Comparison of ENCODE assay signal across 8 mouse cellular contexts in the genomic region with DNA sequence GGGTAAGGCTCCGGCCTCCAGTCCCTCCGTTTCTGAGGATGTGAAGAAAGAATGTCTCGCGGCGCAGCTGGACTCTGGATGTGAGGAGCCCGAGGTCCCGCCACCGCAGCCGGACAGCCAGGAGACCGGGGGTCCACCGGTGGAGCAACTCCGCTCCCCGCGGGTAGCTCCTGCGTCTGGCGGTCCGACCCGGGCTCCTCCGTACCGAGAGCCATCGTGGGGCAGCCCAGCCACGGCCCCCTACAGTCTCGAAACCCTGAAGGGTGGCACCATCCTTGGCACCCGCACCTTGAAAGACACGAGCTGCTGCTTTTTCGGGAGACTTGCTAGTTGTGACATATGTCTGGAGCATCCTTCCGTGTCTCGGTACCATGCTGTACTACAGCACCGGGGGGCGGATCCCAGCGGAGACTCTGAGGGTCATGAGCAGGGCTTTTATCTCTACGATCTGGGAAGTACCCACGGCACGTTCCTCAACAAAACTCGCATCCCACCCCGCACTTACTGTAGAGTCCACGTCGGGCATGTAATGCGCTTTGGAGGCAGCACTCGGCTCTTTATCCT. TPM values are rescaled to one million over a fixed set of nuclear protein-coding genes. Genes with fewer than 3 reads are reported as not detected.
DNase-seq lines count a peak whose midpoint lies in the region; ATAC-seq and TF ChIP-seq lines count a peak whose summit lies in the region.

No protein-coding gene starts in this region.

- no peak for TF ChIP-seq POLR2A in heart, adult 2 months (IDR thresholded peaks at IDR 0.05; ENCODE audit: insufficient read depth, low read depth, low read length)
- no peak for TF ChIP-seq POLR2A in limb, embryonic 14.5 days (IDR thresholded peaks at IDR 0.05; ENCODE audit: borderline replicate concordance, extremely low read depth, insufficient read depth, insufficient read length)
- TF ChIP-seq POLR2A in olfactory bulb, adult 2 months (IDR thresholded peaks at IDR 0.05; ENCODE audit: insufficient read depth, low read depth, low read length) = no peak

- H3K36me3 ChIP-seq in heart, adult 2 months (ENCODE audit: control insufficient read depth, insufficient read depth, low read length) = peaks cover 6% of the 10 kb centered on the region
- peaks cover 44% of the 10 kb centered on the region for H3K36me3 ChIP-seq in forebrain, embryonic 10.5 days (replicated peaks)
- peaks cover 43% of the 10 kb centered on the region for H3K36me3 ChIP-seq in limb, embryonic 14.5 days (ENCODE audit: control insufficient read depth, insufficient read depth, low read length)

- peak overlapping the region; percentile 100 for H3K4me3 ChIP-seq in heart, adult 2 months
- peak overlapping the region; percentile 81 for H3K4me3 ChIP-seq in forebrain, embryonic 10.5 days
- H3K4me3 ChIP-seq in limb, embryonic 14.5 days (replicated peaks; ENCODE audit: low read length) = peak overlapping the region; percentile 86
- H3K4me3 ChIP-seq in olfactory bulb, adult 2 months (ENCODE audit: insufficient read depth, low read depth, low read length) = peak overlapping the region; percentile 85

- no peak for TF ChIP-seq EP300 in heart, adult 2 months (IDR thresholded peaks at IDR 0.05; ENCODE audit: insufficient read depth, low read depth, low read length)

- WGBS in heart, adult 2 months = 2% methylated on average over 40 of the region's 40 CpGs
- WGBS in forebrain, embryonic 10.5 days = 4% methylated on average over 40 of the region's 40 CpGs
- 3% methylated on average over 40 of the region's 40 CpGs for WGBS in limb, embryonic 14.5 days
- 3% methylated on average over 40 of the region's 40 CpGs for WGBS in olfactory bulb, adult 2 months

- peak; percentile 17 for ATAC-seq in CD4-positive, CD25-positive, alpha-beta regulatory T cell, adult 4 months
- 0 out of 2 replicates have a peak, but pooled peaks have one; percentile 6 for ATAC-seq in limb, embryonic 14.5 days (ENCODE audit: low FRiP score, low read depth)

- DNase-seq in heart, adult 2 months = no peak
- no peak for DNase-seq in heart, postnatal 25 days (ENCODE audit: low spot score)
- DNase-seq in forebrain, embryonic 10.5 days (ENCODE audit: extremely low spot score, low spot score) = no peak
- no peak for DNase-seq in limb, embryonic 14.5 days (ENCODE audit: low spot score)
- no peak for DNase-seq in ovary, adult 18-20 months (ENCODE audit: low spot score)
- DNase-seq in cerebellum, adult 9-10 months = no peak

- H3K4me2 ChIP-seq in limb, embryonic 14.5 days (replicated peaks; ENCODE audit: low read depth, low read length, severe bottlenecking) = peak overlapping the region; percentile 85

- H3K27me3 ChIP-seq in heart, adult 2 months (ENCODE audit: control insufficient read depth, insufficient read depth, low read length) = no peaks in the 10 kb centered on the region
- no peaks in the 10 kb centered on the region for H3K27me3 ChIP-seq in forebrain, embryonic 10.5 days (ENCODE audit: poor library complexity, severe bottlenecking)
- H3K27me3 ChIP-seq in limb, embryonic 14.5 days (ENCODE audit: control insufficient read depth, insufficient read depth, low read length) = no peaks in the 10 kb centered on the region

- no peak for TF ChIP-seq CTCF in heart, adult 2 months (IDR thresholded peaks at IDR 0.05)
- no peak for TF ChIP-seq CTCF in olfactory bulb, adult 2 months (IDR thresholded peaks at IDR 0.05; ENCODE audit: insufficient read depth, low read depth, low read length)

- intact Hi-C loops in heart, adult 2 months (cut with DNase I) = loop anchor here (2.0 kb wide), 1 partner anchor 32 kb away; a partner anchor contains a TSS
- intact Hi-C loops in heart, postnatal 25 days (cut with DNase I) = no loop called here

- H3K4me1 ChIP-seq in heart, adult 2 months (ENCODE audit: control insufficient read depth, insufficient read depth, low read length) = peaks cover 1% of the 10 kb centered on the region; the same call in 1 of the 2 replicates
- H3K4me1 ChIP-seq in forebrain, embryonic 10.5 days = peaks cover 22% of the 10 kb centered on the region
- H3K4me1 ChIP-seq in limb, embryonic 14.5 days (ENCODE audit: control insufficient read depth, insufficient read depth, low read length) = peaks cover 11% of the 10 kb centered on the region
- peaks cover 9% of the 10 kb centered on the region; the same call in 1 of the 2 replicates for H3K4me1 ChIP-seq in olfactory bulb, adult 2 months (ENCODE audit: control insufficient read depth, insufficient read depth, low read length)

- H3K9ac ChIP-seq in heart, adult 2 months (ENCODE audit: low read depth, low read length) = peak overlapping the region; percentile 75
- peak overlapping the region; percentile 84 for H3K9ac ChIP-seq in limb, embryonic 14.5 days (ENCODE audit: low read depth, low read length, severe bottlenecking)

- peaks cover 3% of the 10 kb centered on the region for H3K79me2 ChIP-seq in heart, adult 2 months (replicated peaks; ENCODE audit: control insufficient read depth, insufficient read depth, low read length)

- H3K27ac ChIP-seq in heart, adult 2 months = peak overlapping the region; percentile 87
- peak overlapping the region; percentile 93 for H3K27ac ChIP-seq in forebrain, embryonic 10.5 days
- H3K27ac ChIP-seq in limb, embryonic 14.5 days (replicated peaks; ENCODE audit: low read depth, low read length) = 0 out of 2 replicates have a peak overlapping the region, but pooled peaks have one; percentile 82
- no peak overlapping the region for H3K27ac ChIP-seq in olfactory bulb, adult 2 months (ENCODE audit: insufficient read depth, low read depth, low read length)

- H3K9me3 ChIP-seq in forebrain, embryonic 10.5 days = no peaks in the 10 kb centered on the region
- no peaks in the 10 kb centered on the region for H3K9me3 ChIP-seq in limb, embryonic 14.5 days (ENCODE audit: control insufficient read depth, low read length)

RNA-seq across cellular contexts. Expression of a gene that starts 0.4 kb away (rescaled TPM):
- 10 to 100 TPM; 20.8 to 22.6 TPM for total RNA-seq in heart, adult 2 months (2021)
- polyA plus RNA-seq in heart, adult 2 months (2012; rRNA removed) = 7.5 and 13.1 TPM in 2 replicates
- total RNA-seq in heart, postnatal 25 days (2021) = 10 to 100 TPM; 19.1 to 19.5 TPM
- polyA plus RNA-seq in CD4-positive, CD25-positive, alpha-beta regulatory T cell, adult 4 months (2017; shearing (Covaris generic)) = 10 to 100 TPM; 21.8 to 31.2 TPM
- polyA plus RNA-seq in forebrain, embryonic 10.5 days (2016; fragmentation: Nextera tagmentation; extraction: Ambion mirVana) = 29.0 and 29.2 TPM in 2 replicates
- polyA plus RNA-seq in limb, embryonic 14.5 days (2012; rRNA removed) = 19.5 and 20.2 TPM in 2 replicates
- polyA plus RNA-seq in limb, embryonic 14.5 days (2014; fragmentation: Nextera tagmentation; extraction: Ambion mirVana) = 23.9 and 27.7 TPM in 2 replicates
- polyA plus RNA-seq in olfactory bulb, adult 2 months (2012; ENCODE audit: insufficient read depth, insufficient read length, low replicate concordance, missing spikeins) = not detected in 2 replicates

RNA-seq across cellular contexts. Expression of a gene that starts 0.4 kb away (rescaled TPM):
- 10 to 100 TPM; 13.3 to 14.6 TPM for total RNA-seq in heart, adult 2 months (2021)
- polyA plus RNA-seq in heart, adult 2 months (2012; rRNA removed) = 11.2 and 14.4 TPM in 2 replicates
- total RNA-seq in heart, postnatal 25 days (2021) = 10 to 100 TPM; 12.4 to 13.6 TPM
- 10 to 100 TPM; 16.4 to 24.3 TPM for polyA plus RNA-seq in CD4-positive, CD25-positive, alpha-beta regulatory T cell, adult 4 months (2017; shearing (Covaris generic))
- 25.1 and 25.5 TPM in 2 replicates for polyA plus RNA-seq in forebrain, embryonic 10.5 days (2016; fragmentation: Nextera tagmentation; extraction: Ambion mirVana)
- 18.0 and 20.9 TPM in 2 replicates for polyA plus RNA-seq in limb, embryonic 14.5 days (2012; rRNA removed)
- 11.4 and 13.7 TPM in 2 replicates for polyA plus RNA-seq in limb, embryonic 14.5 days (2014; fragmentation: Nextera tagmentation; extraction: Ambion mirVana)
- polyA plus RNA-seq in olfactory bulb, adult 2 months (2012; ENCODE audit: insufficient read depth, insufficient read length, low replicate concordance, missing spikeins) = not detected in 2 replicates

RNA-seq across cellular contexts. Expression of a gene that starts 32.7 kb away (rescaled TPM):
- total RNA-seq in heart, adult 2 months (2021) = 10 to 100 TPM; 23.1 TPM
- polyA plus RNA-seq in heart, adult 2 months (2012; rRNA removed) = 12.9 and 15.3 TPM in 2 replicates
- total RNA-seq in heart, postnatal 25 days (2021) = 10 to 100 TPM; 23.7 to 25.4 TPM
- polyA plus RNA-seq in CD4-positive, CD25-positive, alpha-beta regulatory T cell, adult 4 months (2017; shearing (Covaris generic)) = 10 to 100 TPM; 48.2 to 60.4 TPM
- polyA plus RNA-seq in forebrain, embryonic 10.5 days (2016; fragmentation: Nextera tagmentation; extraction: Ambion mirVana) = 108 and 111 TPM in 2 replicates
- polyA plus RNA-seq in limb, embryonic 14.5 days (2012; rRNA removed) = 25.7 and 27.8 TPM in 2 replicates
- 47.1 and 53.4 TPM in 2 replicates for polyA plus RNA-seq in limb, embryonic 14.5 days (2014; fragmentation: Nextera tagmentation; extraction: Ambion mirVana)
- polyA plus RNA-seq in olfactory bulb, adult 2 months (2012; ENCODE audit: insufficient read depth, insufficient read length, low replicate concordance, missing spikeins) = not detected in 2 replicates

RNA-seq across cellular contexts. Expression of a gene that starts 41.7 kb away (rescaled TPM):
- not detected for total RNA-seq in heart, adult 2 months (2021)
- not detected in 2 replicates for polyA plus RNA-seq in heart, adult 2 months (2012; rRNA removed)
- not detected for total RNA-seq in heart, postnatal 25 days (2021)
- polyA plus RNA-seq in CD4-positive, CD25-positive, alpha-beta regulatory T cell, adult 4 months (2017; shearing (Covaris generic)) = under 1 TPM in 1 of 2 experiments, not detected in 1; 0.71 TPM
- polyA plus RNA-seq in forebrain, embryonic 10.5 days (2016; fragmentation: Nextera tagmentation; extraction: Ambion mirVana) = 0.09 TPM in 2 replicates
- polyA plus RNA-seq in limb, embryonic 14.5 days (2012; rRNA removed) = 0.06 and 0.13 TPM in 2 replicates
- polyA plus RNA-seq in limb, embryonic 14.5 days (2014; fragmentation: Nextera tagmentation; extraction: Ambion mirVana) = not detected in 2 replicates
- not detected in 2 replicates for polyA plus RNA-seq in olfactory bulb, adult 2 months (2012; ENCODE audit: insufficient read depth, insufficient read length, low replicate concordance, missing spikeins)

Comparison
In these comparisons a context has a peak if more than half of its experiments do, and no peak if none do; other contexts are left out.
1. RNA of a gene that starts 32.7 kb away (polyA plus RNA-seq): 108 to 111 TPM in forebrain, embryonic 10.5 days, 48.2 to 60.4 TPM in CD4-positive, CD25-positive, alpha-beta regulatory T cell, adult 4 months, 25.7 to 53.4 TPM in limb, embryonic 14.5 days and 12.9 to 15.3 TPM in heart, adult 2 months; not detected in olfactory bulb, adult 2 months; every median in the first group is over 10 times any median in the second.
2. Peak in every context shown above with its lines, with median percentiles within 50 percentile points of each other: H3K4me3 ChIP-seq.